Mouse (Mus musculus) 3134 (cell line): Measurements from ENCODE around the gene Hadh.
A peak's percentile ranks its signal among the peaks of the same experiment; 100 is the strongest.

ENCODE experiments used
- DNase-seq: peaks from one replicate; pipeline ENCODE4 v3.0.0-alpha.2; 2011; ENCODE audit warnings: low spot score; ENCODE audit not compliant: insufficient read length; ENCODE audit errors: extremely low read depth

Hadh gene

DNA sequence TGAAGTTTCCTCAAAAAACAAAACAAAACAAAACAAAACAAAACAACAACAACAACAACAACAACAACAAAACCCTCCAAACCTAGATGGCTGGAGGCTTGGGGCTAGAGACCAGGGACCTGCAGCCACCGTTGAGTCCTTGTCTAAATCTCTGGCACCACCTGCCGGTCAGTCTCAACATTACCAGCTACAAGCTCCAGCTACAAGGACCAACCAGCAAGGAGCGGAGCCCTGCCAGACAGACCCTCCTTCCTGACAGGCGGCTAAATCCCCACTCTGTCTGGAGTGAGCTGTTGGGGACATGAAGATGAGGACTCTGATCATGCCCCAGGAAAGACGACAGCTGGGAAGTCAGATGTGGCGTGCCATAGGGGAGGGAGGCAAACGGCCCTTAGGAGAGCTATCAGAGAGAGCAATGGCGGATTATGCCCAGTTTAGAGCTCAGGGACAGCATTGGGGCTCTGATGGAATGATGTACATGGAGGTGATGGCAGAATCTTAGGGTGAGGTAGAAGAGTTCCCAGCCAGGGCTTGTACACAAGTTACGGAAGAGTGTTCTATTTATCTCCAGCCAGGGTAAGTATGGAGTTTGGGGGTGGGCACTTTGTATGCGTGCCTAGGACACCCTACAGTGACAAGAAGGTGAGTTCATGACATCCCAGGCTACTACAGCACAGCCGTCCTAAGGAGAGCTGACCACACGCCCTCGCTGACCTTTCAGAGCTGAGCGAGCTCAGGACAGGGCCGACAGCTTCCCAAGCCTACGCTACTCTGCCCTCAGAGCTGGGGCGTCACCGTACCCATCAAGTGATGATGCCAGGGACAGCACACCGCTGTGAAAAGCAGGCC lies 33.9 kb downstream of the Hadh start:
- peak; percentile 37 for DNase-seq

DNA sequence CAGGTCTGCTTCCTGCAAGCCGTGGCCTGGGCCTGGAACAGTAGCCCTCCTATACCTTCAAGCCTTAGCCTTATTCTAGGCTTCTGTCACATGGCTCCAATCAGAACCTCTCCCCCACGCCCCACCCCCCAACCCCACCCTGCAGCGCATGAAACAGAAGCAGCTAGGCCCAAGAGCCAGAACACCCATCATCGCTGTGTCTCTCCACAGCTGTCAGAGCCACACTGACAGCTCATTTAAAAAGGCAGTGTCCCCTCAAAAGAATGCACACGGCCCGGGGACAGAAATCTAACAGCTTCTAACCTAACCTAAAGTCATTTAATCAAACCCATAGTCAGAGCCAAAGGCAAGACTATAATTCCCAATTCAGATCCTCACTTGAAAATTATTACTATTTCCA lies 34.8 kb downstream of the Hadh start:
- no peak for DNase-seq

DNA sequence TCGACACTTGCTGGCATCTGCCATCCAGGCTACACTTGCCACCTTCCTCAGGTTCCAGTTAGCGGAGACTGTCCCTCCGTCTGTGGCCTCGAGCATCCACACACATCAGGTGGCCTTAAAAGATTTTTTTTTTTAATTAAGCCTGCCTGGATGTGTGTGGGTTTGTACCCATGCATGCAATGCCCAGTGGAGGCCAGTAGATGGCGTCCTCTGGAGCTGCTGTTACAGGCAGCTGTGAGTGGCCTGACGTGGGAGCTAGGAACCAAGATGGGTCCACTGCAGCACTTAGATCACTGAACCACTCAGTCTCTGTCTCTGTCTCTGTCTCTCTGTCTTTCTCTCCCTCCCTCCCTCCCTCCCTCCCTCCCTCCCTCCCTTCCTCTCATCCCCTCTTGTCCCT lies 43.8 kb downstream of the Hadh start:
- no peak for DNase-seq

DNA sequence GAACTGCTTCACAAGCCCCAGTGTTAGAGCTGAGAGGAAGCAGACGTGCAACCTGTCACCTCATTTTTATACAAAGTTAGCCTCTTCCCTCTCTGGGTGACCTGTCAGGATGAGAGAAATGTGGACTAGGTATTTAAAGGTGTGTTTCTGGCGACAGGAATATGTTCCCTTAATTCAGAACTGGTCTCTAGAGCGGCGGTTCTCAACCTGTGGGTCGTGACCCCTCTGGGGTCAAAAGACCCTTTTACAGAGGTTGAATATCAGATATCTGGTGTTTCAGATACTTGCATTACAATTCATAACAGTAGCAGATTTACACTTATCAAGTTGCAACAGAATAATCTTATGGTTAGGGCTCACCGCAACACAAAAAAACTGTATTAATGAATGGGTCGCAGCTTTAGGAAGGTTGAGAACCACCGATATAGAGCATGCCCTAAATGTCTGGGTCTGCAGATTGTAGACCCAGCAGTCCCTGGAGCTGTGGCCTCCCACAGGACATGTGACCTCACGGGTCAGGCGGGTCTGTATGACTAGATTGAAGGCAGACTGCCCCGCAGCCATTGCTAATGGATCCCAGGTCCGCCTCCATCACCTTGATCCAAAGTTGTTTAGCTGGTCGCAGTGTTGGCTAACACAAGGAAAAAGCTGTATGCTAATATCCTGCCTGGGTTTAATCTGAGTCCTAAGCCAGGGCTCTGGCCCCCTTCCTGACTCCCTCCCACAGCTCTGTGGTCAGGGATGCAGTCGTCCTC lies 53.1 kb downstream of the Hadh start:
- DNase-seq = no peak

DNA sequence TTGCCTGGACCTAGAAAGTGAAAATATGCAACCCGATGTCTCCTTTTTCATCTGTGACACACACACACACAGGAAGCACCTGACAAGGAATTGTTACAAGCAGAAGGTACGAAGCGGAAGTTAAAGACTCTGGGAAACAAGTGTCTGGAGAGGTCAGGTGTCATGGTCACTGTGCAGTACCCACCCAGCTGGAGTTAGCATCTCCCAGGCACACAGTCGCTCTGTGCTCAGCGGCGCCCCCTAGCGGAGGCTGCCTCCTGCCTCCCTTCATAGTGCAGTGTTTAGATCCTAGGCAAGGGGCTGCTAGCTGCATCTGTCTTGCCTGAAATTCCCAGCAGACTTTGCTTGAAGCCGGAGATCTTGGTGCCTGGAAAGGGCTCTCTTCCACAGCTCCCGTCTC lies 57.1 kb downstream of the Hadh start:
- DNase-seq = peak; percentile 34

DNA sequence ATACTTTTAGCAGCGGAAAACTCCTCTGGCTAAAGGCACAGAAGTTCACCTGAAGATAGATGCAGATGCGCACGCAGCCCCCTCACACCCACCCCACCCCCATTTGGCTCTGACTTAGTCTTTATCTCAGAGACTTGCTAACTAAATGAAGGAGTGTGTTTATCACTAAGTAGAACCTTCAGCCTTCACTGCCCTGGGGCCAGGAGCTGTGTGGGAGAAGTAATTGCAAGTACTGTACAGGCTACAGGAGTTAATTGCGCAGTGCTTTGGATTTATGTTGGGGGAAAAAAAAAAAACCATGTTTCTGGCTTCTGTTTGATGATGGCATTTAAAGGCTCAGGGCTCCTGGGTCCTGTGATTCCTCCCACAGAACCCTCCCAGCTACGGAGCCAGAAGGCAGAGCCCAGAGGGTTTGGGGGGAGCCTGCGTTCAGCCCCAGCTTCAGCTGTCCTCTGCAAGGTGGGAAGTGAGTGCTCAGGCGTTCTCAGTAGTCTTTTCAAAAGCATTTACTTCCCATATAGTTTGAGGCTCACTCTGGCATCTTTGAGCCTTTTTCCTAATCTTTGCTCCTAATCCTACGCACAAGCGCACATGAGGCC lies 57.7 kb downstream of the Hadh start:
- DNase-seq = no peak

DNA sequence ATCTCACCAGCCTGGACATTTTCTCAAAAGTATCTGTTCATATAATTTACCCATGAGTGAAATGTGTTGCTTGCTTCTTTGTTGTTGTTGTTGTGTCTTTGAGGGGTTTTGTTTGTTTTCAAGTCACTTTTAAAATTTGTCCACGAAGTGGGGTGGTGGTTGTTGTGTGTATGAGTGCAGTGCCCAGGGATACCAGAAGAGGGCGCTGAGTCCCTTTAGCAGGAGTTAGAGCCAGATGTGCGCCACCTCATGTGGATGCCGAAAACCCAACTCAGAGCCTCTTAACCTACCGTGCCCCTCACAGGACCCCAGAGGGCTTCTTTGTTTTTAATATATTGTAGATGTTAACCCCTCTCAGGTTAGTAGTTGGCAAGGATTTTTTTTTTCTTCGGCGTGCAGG lies 59.7 kb downstream of the Hadh start:
- no peak for DNase-seq

DNA sequence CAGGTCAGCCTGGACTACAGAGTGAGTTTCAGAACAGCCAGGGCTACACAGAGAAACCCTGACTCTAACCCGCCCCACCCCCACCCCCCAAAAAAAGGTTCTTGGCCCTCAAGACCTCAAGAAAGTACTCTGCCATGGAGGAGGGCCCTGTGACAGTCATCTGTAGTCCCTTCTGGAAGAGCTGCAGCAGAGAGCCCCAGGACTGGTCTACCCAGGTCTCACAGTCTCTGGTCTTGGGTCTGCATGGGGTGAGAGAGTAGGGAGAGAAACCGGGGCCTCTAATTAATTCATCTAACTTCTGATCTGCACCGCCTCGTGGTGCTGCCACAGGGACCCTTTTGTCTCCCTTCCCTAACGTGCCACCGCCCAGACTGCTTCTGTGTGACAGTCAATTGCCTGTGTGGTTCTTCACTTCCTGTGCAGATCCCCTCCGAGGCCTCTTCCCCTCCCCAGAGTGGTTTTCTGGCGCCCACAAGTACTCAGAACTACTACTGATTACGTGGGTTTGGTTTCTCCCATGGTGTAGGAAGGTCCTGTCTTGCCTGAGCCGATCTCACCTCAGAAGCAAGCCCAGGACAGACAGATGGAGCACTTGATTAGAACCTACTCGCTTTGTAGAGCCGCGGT lies 63.5 kb downstream of the Hadh start:
- no peak for DNase-seq

DNA sequence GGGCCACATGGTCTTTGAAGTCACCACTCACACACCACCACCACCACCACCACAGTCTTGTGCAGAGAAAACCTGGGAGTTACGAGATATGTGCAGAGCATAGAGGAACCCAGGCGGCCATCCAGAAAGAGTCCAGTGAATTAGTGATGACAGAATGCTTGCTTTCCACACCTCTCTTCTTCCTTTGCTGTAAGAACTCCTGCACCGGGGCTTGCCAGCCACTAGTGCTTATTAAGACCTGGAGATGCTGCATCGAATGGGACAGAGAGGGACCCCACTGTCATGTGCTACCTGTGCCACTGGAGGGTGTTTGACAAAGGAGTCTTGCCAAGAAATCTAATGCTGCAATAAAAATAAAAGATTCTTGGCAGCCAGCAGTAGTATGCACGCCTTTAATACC lies 64.1 kb downstream of the Hadh start:
- DNase-seq = no peak

DNA sequence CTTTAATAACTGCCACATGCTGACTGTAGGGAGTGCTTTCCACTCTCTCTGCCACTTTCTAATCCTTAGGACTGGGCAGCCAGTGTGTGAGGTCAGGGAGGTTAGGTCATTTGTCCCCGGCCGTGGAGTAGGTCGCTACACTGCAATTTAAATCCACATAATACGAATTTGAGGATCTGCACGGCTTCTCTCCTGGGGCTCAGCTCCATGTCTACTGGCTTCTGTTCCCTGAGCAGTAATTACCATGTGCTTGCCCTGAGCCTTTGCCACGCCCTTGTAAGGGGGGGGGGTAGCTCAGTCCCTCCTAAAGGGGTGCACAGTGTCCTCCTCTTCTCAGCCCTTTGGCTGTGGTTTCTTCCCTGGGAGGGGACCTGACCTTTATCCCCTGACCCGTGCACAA lies 69.6 kb downstream of the Hadh start:
- DNase-seq = no peak

DNA sequence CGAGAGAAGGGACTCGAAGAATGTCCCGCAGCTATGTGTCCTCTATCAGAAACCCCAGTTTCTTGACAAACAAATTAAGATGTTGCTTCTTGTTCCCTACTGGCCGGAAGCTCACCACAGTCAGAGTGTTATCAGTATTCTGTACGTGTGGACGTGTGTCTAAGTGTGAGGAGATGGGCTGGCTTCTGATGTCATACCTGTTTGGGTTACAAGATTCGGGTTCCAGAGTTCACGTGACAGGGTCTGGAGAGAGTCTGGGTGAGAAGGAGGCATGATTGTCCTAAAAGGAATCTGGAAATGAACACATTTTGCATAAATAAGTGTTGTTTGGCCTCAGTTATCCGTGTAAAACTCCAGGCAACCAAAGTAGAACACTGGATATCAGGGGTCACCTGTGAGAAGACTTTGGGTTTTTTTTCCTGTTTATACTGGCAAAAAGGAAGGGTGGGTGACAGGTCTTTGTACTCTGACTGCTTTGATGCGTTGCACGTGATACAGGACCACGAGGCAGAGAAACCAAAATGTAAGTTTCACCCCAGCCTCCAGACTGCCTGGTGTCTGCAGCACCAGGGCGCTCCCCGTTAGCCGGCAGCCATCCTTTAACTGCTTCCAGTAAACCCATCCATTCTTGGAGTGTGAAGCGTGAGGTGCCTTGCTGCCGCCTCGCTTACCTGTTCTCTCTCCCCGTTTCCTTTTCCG lies 72.2 kb downstream of the Hadh start:
- DNase-seq = no peak

DNA sequence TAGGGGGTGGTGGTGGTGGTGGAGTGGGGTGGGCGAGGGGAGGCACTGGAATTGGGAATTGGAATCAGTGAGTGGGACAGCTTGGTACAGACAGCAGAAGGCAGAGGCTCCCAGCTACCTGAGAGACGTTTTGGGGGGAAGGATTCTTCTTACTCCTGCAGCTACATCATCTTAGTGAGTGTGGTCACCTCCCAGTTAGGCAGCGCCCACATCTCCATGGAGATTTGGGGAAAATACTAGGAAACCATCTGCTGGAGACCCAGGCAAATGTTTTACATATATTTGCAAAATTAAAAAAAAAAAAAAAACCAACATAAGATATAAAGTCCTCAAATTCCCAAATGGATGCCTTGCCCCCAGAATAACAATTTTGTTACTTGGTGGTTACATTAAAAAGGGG lies 72.9 kb downstream of the Hadh start:
- DNase-seq = no peak

DNA sequence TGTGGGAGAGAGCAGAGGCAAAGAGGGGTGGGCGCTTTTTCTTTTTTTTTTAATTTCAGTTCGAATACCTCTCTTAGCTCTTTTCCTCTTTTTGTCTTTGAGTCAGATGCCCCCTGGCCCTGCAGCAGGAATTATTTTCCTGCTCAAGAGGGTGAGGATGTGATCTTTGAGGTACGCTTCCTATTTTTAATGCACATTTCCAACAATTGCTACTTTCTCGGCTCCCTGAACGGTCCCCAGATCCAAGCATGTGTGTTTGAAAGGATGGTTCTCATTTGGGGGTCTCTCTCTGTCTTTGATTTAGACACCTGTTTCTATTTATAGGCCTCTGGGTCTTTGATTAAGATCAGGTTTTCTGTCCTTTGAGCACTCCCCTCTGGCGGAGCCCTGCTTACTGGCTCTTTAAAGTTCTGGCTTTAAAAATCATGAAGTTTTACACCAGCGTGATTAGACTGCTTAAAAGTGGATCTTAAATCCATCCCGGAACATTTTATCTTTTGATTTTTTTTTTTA lies 75.3 kb downstream of the Hadh start:
- DNase-seq = no peak

DNA sequence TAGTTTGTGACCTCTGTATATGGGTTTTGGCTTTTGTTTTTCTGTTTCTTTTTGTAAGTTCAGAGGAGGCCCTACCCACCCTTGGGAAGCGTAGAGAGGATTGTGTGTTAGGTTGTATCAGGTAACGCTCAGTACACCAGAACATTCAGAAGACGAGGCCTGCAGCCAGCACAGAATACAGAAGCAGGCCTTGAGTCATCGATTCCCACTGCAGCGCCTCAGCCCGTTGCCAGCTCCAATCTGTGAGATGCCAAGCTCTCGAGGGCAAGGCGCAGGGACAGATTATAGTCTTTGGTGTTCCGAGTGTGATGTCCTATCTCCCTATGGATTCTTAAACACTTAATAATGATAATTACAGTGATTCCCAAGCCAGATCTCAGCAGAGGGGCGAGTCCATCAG lies 75.9 kb downstream of the Hadh start:
- no peak for DNase-seq

DNA sequence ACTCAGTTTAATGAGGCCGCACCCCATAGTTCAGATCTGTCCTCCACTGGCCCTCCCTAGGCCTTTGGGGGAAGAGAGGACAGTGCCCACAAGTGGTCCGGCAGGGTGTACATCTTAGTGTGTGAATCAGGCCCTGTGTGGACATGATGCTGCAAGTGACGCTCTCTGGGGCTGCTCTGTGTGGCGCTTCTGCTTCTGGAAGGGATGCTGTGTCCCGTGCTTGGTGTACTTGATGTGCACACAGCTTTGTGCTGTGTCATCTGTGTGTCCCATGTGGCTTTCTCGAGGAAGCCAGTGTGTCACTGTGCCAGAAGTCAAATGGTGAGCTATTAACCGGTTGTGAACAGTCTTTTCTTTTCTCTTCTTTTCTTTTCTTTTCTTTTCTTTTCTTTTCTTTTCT lies 80.4 kb downstream of the Hadh start:
- DNase-seq = no peak

DNA sequence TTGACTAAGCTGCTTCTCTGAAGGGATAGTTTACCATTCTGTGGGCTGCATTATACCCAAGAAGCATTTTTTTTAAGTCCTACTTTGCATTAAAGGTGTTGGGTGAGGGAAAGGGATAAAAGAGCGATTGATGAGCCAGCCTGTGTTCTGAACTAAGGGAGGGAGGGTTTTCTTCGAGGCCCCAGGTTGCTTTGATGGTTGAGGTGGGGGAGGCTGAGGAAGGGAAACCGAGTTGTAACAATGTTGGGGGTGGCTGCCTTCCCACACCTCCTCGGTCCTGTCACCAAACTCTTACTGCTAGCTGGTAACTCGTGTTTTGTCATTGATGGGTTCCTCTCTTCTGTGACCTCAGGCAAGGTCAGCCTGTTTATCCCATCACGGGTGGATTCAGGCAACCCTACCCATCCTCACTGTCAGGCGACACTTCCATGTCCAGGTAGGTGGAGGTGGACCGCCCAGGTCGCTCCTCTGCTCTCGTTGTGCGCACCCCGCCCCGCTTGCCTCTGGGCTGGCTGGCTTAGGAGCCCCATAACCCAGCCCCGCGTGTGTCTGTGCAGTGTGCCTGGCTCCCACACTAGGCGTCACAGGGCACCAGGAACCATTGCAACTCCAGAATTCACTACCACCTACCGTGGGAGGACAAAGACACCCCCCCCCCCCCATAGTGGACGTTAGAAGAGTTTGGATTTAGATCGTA lies 81.1 kb downstream of the Hadh start:
- no peak for DNase-seq

DNA sequence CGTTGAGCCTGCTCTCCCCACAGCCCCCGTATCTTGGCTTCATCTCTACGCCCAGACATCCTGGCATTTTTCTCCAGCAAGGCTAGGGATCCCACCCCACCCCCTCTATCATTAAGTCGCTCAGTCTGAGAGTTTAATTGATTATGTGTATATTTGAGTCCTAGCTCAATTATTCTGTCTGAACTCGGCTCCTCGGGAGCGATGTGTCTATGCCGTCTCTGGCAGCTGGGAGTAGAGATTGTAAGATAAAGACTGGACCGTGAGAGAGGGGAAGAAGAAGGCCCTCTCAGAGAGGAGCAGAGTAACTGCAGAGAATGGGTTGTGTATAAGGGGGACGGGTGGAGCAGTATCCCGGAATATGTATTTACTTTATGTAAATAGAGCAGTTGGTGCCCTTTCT lies 81.7 kb downstream of the Hadh start:
- no peak for DNase-seq

DNA sequence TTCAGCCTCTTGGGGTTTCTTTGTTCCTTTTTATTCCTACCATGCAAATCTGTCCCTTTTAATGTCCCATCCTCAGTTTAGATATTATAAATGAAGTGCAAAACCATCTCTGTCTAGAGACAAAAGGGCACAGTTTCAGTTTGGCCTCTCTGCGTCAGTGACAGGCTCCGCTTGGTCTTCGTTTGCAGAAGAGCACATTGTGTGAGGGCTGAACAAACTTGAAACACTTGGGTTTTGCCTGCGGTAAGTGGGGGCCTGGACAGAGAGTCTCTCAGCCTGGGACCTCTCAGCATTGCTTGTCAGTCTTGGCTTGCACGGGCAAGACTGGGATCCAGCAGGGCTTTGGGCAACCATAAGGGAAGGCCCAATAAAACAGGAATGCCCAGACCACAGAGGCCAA lies 85.7 kb downstream of the Hadh start:
- no peak for DNase-seq
